Mouse (Mus musculus): ENCODE measurements around the gene Trnau1ap. TPM values are rescaled to one million over a fixed set of nuclear protein-coding genes. Genes with fewer than 3 reads are reported as not detected.
A peak's percentile ranks its signal among the peaks of the same experiment; 100 is the strongest.

Trnau1ap gene
- 74.1 and 75.7 TPM in 2 replicates for polyA plus RNA-seq (2015; fragmentation: Nextera tagmentation; extraction: Ambion mirVana)

DNA sequence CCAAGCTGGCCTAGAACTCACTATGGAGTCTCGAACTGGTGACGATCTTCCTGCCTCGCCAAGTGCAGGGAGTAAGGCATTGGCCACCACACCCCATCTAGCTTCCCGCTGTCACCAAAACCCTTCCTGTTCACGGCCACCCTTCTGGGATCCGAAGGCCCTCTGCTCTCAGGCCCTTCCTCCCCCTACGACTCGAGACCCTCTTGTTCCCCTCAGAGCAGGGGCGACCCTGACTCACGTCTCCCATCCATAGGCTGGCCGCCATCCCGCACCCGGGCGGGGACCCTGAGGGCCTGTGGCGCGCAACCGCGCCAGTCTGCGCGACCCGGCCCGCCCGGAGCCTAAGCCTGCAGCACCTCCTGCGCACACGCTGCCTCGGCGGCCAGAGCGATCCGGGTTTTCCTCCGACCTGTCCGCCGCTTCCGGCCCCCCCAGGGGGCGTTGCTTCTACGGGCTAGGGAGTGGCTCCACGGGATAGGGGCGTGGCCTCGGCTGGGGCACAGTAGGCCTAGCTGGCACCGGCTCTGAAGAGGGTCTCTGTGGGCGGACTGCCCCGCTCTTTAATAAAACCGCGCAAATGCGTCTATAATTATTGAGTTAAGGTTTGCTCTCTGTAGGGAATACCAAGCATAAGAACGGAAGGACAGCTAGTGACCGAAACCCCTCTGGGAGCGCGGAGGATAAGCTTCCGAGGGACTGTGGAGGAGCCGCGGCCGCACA, at the start of gene Trnau1ap:
Gene Trnau1ap (minus strand): TSS at position 424 of the 720 bp plus-strand sequence.
- Histone ChIP-seq H3K27ac (replicated peaks) (peak within 1 kb of the TSS; percentile 92), H3K9ac (peak within 1 kb of the TSS; percentile 97), H3K4me3 (replicated peaks) (peak within 1 kb of the TSS; percentile 92), H3K36me3 (peaks cover 42% of the 10 kb centered on the region), H3K4me1 (peaks cover 15% of the 10 kb centered on the region), H3K27me3 (no peaks in the 10 kb centered on the region), H3K4me2 (replicated peaks) (peak within 1 kb of the TSS; percentile 69), H3K9me3 (replicated peaks) (no peaks in the 10 kb centered on the region)
- under 1% methylated on average over 52 of the region's 52 CpGs for WGBS
- ATAC-seq (ENCODE audit: insufficient number of reproducible peaks, low FRiP score, low TSS enrichment, low read depth) = peak; percentile 94

DNA sequence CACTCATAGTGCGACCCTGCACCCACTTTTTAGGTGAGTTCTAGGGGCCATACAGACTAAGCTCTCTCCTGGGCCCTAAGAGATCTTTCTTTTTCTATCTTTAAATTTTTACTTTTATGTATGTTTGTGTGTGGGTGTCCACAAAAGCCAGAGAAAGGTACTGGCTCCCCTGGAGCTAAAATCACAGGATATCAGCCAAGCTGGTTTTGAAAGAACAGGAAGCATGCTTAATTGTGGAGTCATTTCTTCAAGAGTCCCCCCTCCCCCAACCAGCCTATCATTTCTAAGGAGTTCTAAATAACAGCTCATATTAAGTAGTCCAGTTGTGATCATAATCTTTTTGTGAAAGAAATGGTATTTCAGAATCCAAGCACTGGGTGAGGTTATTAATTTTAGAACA, 44.5 kb upstream of the Trnau1ap start:
- no peak overlapping the region for H3K9ac ChIP-seq
- H3K4me1 ChIP-seq = no peaks in the 10 kb centered on the region
- no peaks in the 10 kb centered on the region for H3K9me3 ChIP-seq (replicated peaks)
- no peak overlapping the region for H3K27ac ChIP-seq (replicated peaks)
- WGBS = 94% methylated on average over 1 of the region's 1 CpGs
- no peaks in the 10 kb centered on the region for H3K27me3 ChIP-seq
- peaks cover 61% of the 10 kb centered on the region for H3K36me3 ChIP-seq
- no peak overlapping the region for H3K4me2 ChIP-seq (replicated peaks)
- no peak overlapping the region for H3K4me3 ChIP-seq (replicated peaks)
- ATAC-seq (ENCODE audit: insufficient number of reproducible peaks, low FRiP score, low TSS enrichment, low read depth) = no peak

GRCm38 (mm10) chr4:132369953-132370750, 40.8 kb upstream of the Trnau1ap start:
- ATAC-seq (ENCODE audit: insufficient number of reproducible peaks, low FRiP score, low TSS enrichment, low read depth) = no peak
- H3K9me3 ChIP-seq (replicated peaks) = no peaks in the 10 kb centered on the region
- H3K27me3 ChIP-seq = no peaks in the 10 kb centered on the region
- no peaks in the 10 kb centered on the region for H3K4me1 ChIP-seq
- H3K36me3 ChIP-seq = peaks cover 72% of the 10 kb centered on the region
- WGBS = 79% methylated on average over 8 of the region's 8 CpGs
- H3K4me2 ChIP-seq (replicated peaks) = no peak overlapping the region
- H3K4me3 ChIP-seq (replicated peaks) = no peak overlapping the region
- H3K27ac ChIP-seq (replicated peaks) = no peak overlapping the region
- H3K9ac ChIP-seq = no peak overlapping the region

GRCm38 (mm10) chr4:132367480-132368201, 38.3 kb upstream of the Trnau1ap start:
- Histone ChIP-seq H3K4me2 (replicated peaks) (no peak overlapping the region), H3K27ac (replicated peaks) (peak overlapping the region; percentile 51; the same call in 1 of the 2 replicates), H3K36me3 (peaks cover 84% of the 10 kb centered on the region), H3K4me1 (no peaks in the 10 kb centered on the region), H3K9me3 (replicated peaks) (no peaks in the 10 kb centered on the region), H3K9ac (no peak overlapping the region), H3K4me3 (replicated peaks) (no peak overlapping the region), H3K27me3 (no peaks in the 10 kb centered on the region)
- 87% methylated on average over 18 of the region's 18 CpGs for WGBS
- no peak for ATAC-seq (ENCODE audit: insufficient number of reproducible peaks, low FRiP score, low TSS enrichment, low read depth)

DNA sequence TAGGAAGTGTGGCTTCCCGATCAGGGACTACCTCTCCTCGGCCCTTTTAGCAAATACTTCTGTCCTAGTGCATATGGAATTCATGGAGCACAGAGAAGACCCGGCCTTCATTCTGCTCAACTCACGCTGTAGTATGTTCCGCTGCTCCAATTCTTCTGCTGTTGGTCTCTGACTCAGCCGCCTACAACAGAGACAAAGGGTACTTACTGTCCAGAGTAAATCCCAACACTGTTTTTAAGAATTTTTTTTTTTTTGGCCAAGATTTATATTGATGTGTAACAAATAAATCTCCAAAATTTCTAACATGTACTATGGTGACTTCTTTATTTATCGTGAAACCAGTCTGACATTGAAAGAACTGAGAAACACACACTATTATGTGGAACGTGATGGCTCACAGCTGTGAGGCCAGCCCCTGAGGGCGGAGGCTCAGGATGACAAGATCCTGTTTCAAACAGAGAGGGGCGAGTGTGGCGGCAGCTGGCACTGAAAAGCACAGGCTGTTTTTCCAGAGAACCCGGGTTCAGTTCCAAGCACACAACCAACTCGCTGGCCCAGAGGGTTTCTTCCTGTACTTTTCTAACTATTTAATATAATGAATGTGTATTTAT, 36.2 kb upstream of the Trnau1ap start:
- ATAC-seq (ENCODE audit: insufficient number of reproducible peaks, low FRiP score, low TSS enrichment, low read depth) = no peak
- Histone ChIP-seq H3K4me2 (replicated peaks) (no peak overlapping the region), H3K27ac (replicated peaks) (no peak overlapping the region), H3K4me1 (no peaks in the 10 kb centered on the region), H3K36me3 (peaks cover 83% of the 10 kb centered on the region), H3K27me3 (no peaks in the 10 kb centered on the region), H3K9ac (no peak overlapping the region), H3K9me3 (replicated peaks) (no peaks in the 10 kb centered on the region), H3K4me3 (replicated peaks) (no peak overlapping the region)
- WGBS = 56% methylated on average over 13 of the region's 13 CpGs

DNA sequence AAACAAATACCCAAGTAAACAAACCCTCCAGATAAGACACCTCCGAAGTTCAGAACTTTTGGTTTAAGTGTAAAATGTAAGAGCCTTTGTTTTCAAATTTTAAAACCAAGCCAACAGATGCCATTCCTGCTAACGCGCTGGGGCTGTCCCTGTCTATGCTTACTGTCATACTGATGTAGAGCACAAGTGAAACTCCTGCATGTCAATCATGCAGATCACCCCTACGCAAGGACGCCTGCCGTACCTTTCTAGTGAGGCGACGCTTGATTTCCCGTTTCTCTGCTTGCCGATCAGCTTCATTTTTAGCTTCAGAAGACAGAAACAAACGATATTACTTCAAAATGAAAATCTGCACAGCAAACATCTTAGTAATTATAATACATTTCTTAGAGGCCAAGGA, 34.1 kb upstream of the Trnau1ap start:
- Histone ChIP-seq H3K4me1 (no peaks in the 10 kb centered on the region), H3K4me2 (replicated peaks) (no peak overlapping the region), H3K27me3 (no peaks in the 10 kb centered on the region), H3K27ac (replicated peaks) (no peak overlapping the region), H3K9ac (no peak overlapping the region), H3K4me3 (replicated peaks) (no peak overlapping the region), H3K36me3 (peaks cover 80% of the 10 kb centered on the region), H3K9me3 (replicated peaks) (no peaks in the 10 kb centered on the region)
- no peak for ATAC-seq (ENCODE audit: insufficient number of reproducible peaks, low FRiP score, low TSS enrichment, low read depth)
- WGBS = 93% methylated on average over 11 of the region's 11 CpGs

GRCm38 (mm10) chr4:132359510-132359909, 30.2 kb upstream of the Trnau1ap start:
- Histone ChIP-seq H3K4me1 (no peaks in the 10 kb centered on the region), H3K9ac (no peak overlapping the region), H3K27me3 (no peaks in the 10 kb centered on the region), H3K27ac (replicated peaks) (no peak overlapping the region), H3K36me3 (peaks cover 61% of the 10 kb centered on the region), H3K4me2 (replicated peaks) (no peak overlapping the region), H3K4me3 (replicated peaks) (no peak overlapping the region), H3K9me3 (replicated peaks) (no peaks in the 10 kb centered on the region)
- WGBS = 85% methylated on average over 4 of the region's 4 CpGs
- ATAC-seq (ENCODE audit: insufficient number of reproducible peaks, low FRiP score, low TSS enrichment, low read depth) = no peak

GRCm38 (mm10) chr4:132356170-132356569, 26.8 kb upstream of the Trnau1ap start:
- ATAC-seq (ENCODE audit: insufficient number of reproducible peaks, low FRiP score, low TSS enrichment, low read depth) = no peak
- 37% methylated on average over 12 of the region's 12 CpGs for WGBS

DNA sequence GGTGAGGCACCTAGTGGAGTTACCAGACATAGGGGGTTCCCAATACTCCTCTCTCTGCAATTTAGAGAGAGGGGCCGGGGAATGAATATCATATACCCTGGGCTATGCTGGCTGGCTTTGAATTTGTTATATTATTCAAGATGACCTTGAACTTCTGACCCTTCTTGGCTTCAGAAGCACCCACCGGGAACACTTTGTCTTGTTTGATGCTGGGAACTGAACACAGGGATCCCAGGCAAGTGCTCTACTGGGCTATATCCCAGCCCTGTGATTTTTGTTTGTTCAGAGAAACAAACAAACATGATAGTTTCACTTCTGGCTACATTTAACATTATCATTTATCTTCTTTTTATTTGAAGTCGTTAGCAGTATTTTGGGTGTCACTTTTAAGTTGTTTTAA, 26.1 kb upstream of the Trnau1ap start:
- 87% methylated on average over 3 of the region's 3 CpGs for WGBS
- Histone ChIP-seq H3K4me2 (replicated peaks) (no peak overlapping the region), H3K4me1 (peaks cover 19% of the 10 kb centered on the region), H3K27ac (replicated peaks) (no peak overlapping the region), H3K27me3 (no peaks in the 10 kb centered on the region), H3K4me3 (replicated peaks) (no peak overlapping the region), H3K9me3 (replicated peaks) (no peaks in the 10 kb centered on the region), H3K36me3 (peaks cover 40% of the 10 kb centered on the region), H3K9ac (no peak overlapping the region)
- no peak for ATAC-seq (ENCODE audit: insufficient number of reproducible peaks, low FRiP score, low TSS enrichment, low read depth)

More at GRCm38 (mm10) chr4:132356170-132356569, 26.8 kb upstream of the Trnau1ap start:
- no peaks in the 10 kb centered on the region for H3K9me3 ChIP-seq (replicated peaks)
- no peak overlapping the region for H3K9ac ChIP-seq
- H3K36me3 ChIP-seq = peaks cover 47% of the 10 kb centered on the region
- H3K4me3 ChIP-seq (replicated peaks) = no peak overlapping the region
- H3K27me3 ChIP-seq = no peaks in the 10 kb centered on the region
- H3K4me2 ChIP-seq (replicated peaks) = no peak overlapping the region
- H3K27ac ChIP-seq (replicated peaks) = no peak overlapping the region
- peaks cover 16% of the 10 kb centered on the region for H3K4me1 ChIP-seq

DNA sequence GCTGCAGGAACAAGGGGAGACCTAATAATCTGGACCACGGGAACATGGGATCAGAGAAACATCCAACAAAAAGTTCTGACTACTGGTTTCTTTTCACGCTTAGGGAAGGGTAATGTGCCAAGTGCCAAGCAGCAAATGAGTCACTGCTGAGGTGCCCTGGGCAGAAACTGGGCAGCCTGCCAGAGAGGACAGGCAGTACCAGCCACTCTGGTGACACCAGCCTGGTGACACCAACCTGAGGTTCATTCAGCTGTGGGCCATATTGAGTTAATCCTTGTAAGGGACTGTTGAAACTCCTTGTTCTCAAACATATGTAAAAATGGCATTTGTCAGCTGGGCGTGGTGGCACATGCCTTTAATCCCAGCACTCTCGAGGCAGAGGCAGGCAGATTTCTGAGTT, 25.2 kb upstream of the Trnau1ap start:
- Histone ChIP-seq H3K4me3 (replicated peaks) (no peak overlapping the region), H3K27ac (replicated peaks) (0 out of 2 replicates have a peak overlapping the region, but pooled peaks have one; percentile 97), H3K9me3 (replicated peaks) (no peaks in the 10 kb centered on the region), H3K4me1 (peaks cover 19% of the 10 kb centered on the region), H3K9ac (no peak overlapping the region), H3K4me2 (replicated peaks) (no peak overlapping the region), H3K27me3 (no peaks in the 10 kb centered on the region), H3K36me3 (peaks cover 34% of the 10 kb centered on the region)
- no peak for ATAC-seq (ENCODE audit: insufficient number of reproducible peaks, low FRiP score, low TSS enrichment, low read depth)
- WGBS = 84% methylated on average over 4 of the region's 4 CpGs

- peak within 1 kb of the TSS; percentile 97 for H3K27ac ChIP-seq (replicated peaks)
- H3K9me3 ChIP-seq (replicated peaks) = no peaks in the 10 kb centered on the region
- WGBS = under 1% methylated on average over 31 of the region's 31 CpGs
- no peaks in the 10 kb centered on the region for H3K27me3 ChIP-seq
- peaks cover 19% of the 10 kb centered on the region for H3K4me1 ChIP-seq
- peak within 1 kb of the TSS; percentile 85 for H3K4me3 ChIP-seq (replicated peaks)
- peak within 1 kb of the TSS; percentile 98 for H3K9ac ChIP-seq
- ATAC-seq (ENCODE audit: insufficient number of reproducible peaks, low FRiP score, low TSS enrichment, low read depth) = peak; percentile 95
- peaks cover 24% of the 10 kb centered on the region for H3K36me3 ChIP-seq
- peak within 1 kb of the TSS; percentile 75 for H3K4me2 ChIP-seq (replicated peaks)
These were observed 24.1 kb upstream of the Trnau1ap start, which contains the start of gene Rcc1 for GRCm38 (mm10) chr4:132353481-132353885. Rcc1 (minus strand) TSS chr4:132353605.
